14 mouse cellular contexts compared by ENCODE assay signal in the genomic region with DNA sequence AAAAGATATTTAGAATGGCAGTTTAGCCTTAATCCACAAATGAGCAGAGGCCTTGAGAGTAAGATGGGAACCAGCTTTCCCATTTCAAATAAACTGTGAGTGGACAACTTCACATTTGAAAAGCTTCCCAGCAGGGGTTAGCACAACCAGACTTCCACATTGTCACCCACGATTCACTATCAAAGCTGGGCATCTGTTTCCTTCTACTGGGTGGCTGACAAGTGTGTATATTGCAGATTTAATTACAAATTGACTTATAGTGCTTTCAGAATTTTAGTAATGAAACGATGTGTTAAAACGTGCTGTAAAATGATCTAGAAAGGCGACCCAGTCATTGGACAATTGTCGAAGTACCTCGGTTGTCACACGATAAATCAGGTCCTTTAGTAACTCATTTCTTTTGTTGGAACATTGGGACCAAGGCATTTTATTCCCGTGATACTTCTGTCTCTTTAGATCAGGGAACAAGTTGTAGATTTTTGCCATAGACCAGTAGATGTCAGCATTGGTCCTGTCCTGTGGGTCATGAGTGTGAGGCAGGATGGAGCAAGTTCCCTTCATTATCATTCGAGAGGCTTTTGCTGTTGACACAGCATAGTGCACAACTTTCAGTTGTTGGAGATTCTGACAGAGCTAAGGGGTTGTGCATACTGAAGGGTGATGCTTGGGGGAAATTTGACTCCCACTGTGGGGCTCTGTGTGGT. TPM values are rescaled to one million over a fixed set of nuclear protein-coding genes. Genes with fewer than 3 reads are reported as not detected.
DNase-seq lines count a peak whose midpoint lies in the region; ATAC-seq and TF ChIP-seq lines count a peak whose summit lies in the region.
"Had no signal": no experiment of that assay in that cellular context is flagged by ENCODE, and none has a peak within 500 bp of the region (broad histone marks: within the 10 kb centered on the region; RNA-seq: fewer than 3 reads in every experiment).

No protein-coding gene starts in this region.

- H3K9me3 ChIP-seq in forebrain, embryonic 14.5 days (replicated peaks; ENCODE audit: control insufficient read depth, low read length): no peaks in the 10 kb centered on the region
- H3K9me3 ChIP-seq in forebrain, embryonic 10.5 days: no peaks in the 10 kb centered on the region

- no peak overlapping the region for H3K4me3 ChIP-seq in forebrain, embryonic 14.5 days (ENCODE audit: low read depth, low read length)
- no peak overlapping the region for H3K4me3 ChIP-seq in forebrain, embryonic 10.5 days
- H3K4me3 ChIP-seq in left cerebral cortex, adult 2 months: no peak overlapping the region

- H3K36me3 ChIP-seq in forebrain, embryonic 14.5 days (ENCODE audit: control insufficient read depth, insufficient read depth, low read length): no peaks in the 10 kb centered on the region
- H3K36me3 ChIP-seq in forebrain, embryonic 10.5 days (replicated peaks): no peaks in the 10 kb centered on the region

- H3K4me1 ChIP-seq in forebrain, embryonic 14.5 days (ENCODE audit: control insufficient read depth, insufficient read depth, low read length): no peaks in the 10 kb centered on the region
- 0 out of 2 replicates have a peak, but pooled peaks cover 9% of the 10 kb centered on the region for H3K4me1 ChIP-seq in forebrain, embryonic 10.5 days

- WGBS in forebrain, embryonic 14.5 days: 56% methylated on average over 9 of the region's 9 CpGs
- WGBS in forebrain, embryonic 10.5 days: 65% methylated on average over 9 of the region's 9 CpGs

- intact Hi-C loops in left cerebral cortex, adult 2 months (cut with DNase I): loop anchor here (10.0 kb wide), 1 partner anchor 171 kb away; no protein-coding TSS in a partner anchor

- no peak overlapping the region for H3K9ac ChIP-seq in forebrain, embryonic 14.5 days (ENCODE audit: low read length)

- TF ChIP-seq CTCF in left cerebral cortex, adult 2 months (IDR thresholded peaks at IDR 0.05): peak; percentile 27

- no peak overlapping the region for H3K27ac ChIP-seq in forebrain, embryonic 14.5 days (ENCODE audit: low read depth, low read length)
- no peak overlapping the region for H3K27ac ChIP-seq in forebrain, embryonic 10.5 days
- no peak overlapping the region for H3K27ac ChIP-seq in left cerebral cortex, adult 2 months

- no peak overlapping the region for H3K4me2 ChIP-seq in forebrain, embryonic 14.5 days (ENCODE audit: low read length)

- H3K27me3 ChIP-seq in forebrain, embryonic 14.5 days (replicated peaks; ENCODE audit: control insufficient read depth, insufficient read depth, low read length): no peaks in the 10 kb centered on the region
- H3K27me3 ChIP-seq in forebrain, embryonic 10.5 days (ENCODE audit: poor library complexity, severe bottlenecking): no peaks in the 10 kb centered on the region

- DNase-seq in forebrain, embryonic 14.5 days (ENCODE audit: low spot score): peak; percentile 33
- no peak for DNase-seq in forebrain, embryonic 10.5 days (ENCODE audit: extremely low spot score, low spot score)
- no peak for DNase-seq in left cerebral cortex, adult 2 months (ENCODE audit: extremely low spot score in 1 of 2, low spot score in 2 of 2)
- no peak for DNase-seq in left cerebral cortex, adult 11 months (ENCODE audit: low spot score)
- DNase-seq in ES-CJ7 (ENCODE audit: low read depth, low spot score): peak; percentile 43
- DNase-seq in c-Kit-positive CD71-negative TER-119-negative erythroid progenitor cells, embryonic 14.5 days (ENCODE audit: low read depth): peak; percentile 4
- DNase-seq in right cerebral cortex, postnatal 25 days: no peak
- DNase-seq: cerebellum, adult 8-10 months; gastrocnemius, postnatal 25 days; heart, postnatal 14 days; kidney, adult 18-20 months; lung, postnatal 4 days had no signal

- ATAC-seq in forebrain, embryonic 14.5 days: no peak
- ATAC-seq in erythroid progenitor cell, adult 5-6 weeks (replicated peaks; ENCODE audit: low FRiP score, poor library complexity, severe bottlenecking): no peak

RNA-seq across cellular contexts. Expression of a gene that starts 32.7 kb away (rescaled TPM):
- 0.36 and 0.83 TPM in 2 replicates for polyA plus RNA-seq in forebrain, embryonic 14.5 days (2014; fragmentation: Nextera tagmentation; extraction: Ambion mirVana)
- 0.09 TPM in 1 of 2 replicates, not detected in the other for polyA plus RNA-seq in forebrain, embryonic 10.5 days (2016; fragmentation: Nextera tagmentation; extraction: Ambion mirVana)
- total RNA-seq in left cerebral cortex, adult 2 months (2021): not detected
- total RNA-seq in erythroid progenitor cell, adult 5-6 weeks (2015; ENCODE audit: low replicate concordance): not detected in 2 replicates
- total RNA-seq in erythroid progenitor cell, adult 5-6 weeks (2017; ENCODE audit: low replicate concordance): not detected in 2 replicates
- total RNA-seq: adrenal gland, adult 18-20 months; gastrocnemius, postnatal 25 days had no signal

RNA-seq across cellular contexts. Expression of a gene that starts 36.3 kb away (rescaled TPM):
- polyA plus RNA-seq in forebrain, embryonic 14.5 days (2014; fragmentation: Nextera tagmentation; extraction: Ambion mirVana): 20.9 and 25.6 TPM in 2 replicates
- 19.7 and 20.4 TPM in 2 replicates for polyA plus RNA-seq in forebrain, embryonic 10.5 days (2016; fragmentation: Nextera tagmentation; extraction: Ambion mirVana)
- total RNA-seq in left cerebral cortex, adult 2 months (2021): 10 to 100 TPM; 39.8 to 42.9 TPM
- total RNA-seq in erythroid progenitor cell, adult 5-6 weeks (2015; ENCODE audit: low replicate concordance): 4.2 TPM in 1 of 2 replicates, not detected in the other
- 1.3 TPM in 1 of 2 replicates, not detected in the other for total RNA-seq in erythroid progenitor cell, adult 5-6 weeks (2017; ENCODE audit: low replicate concordance)

RNA-seq across cellular contexts. Expression of a gene that starts 51.5 kb away (rescaled TPM):
- not detected in 2 replicates for polyA plus RNA-seq in forebrain, embryonic 14.5 days (2014; fragmentation: Nextera tagmentation; extraction: Ambion mirVana)
- not detected in 2 replicates for polyA plus RNA-seq in forebrain, embryonic 10.5 days (2016; fragmentation: Nextera tagmentation; extraction: Ambion mirVana)
- total RNA-seq in left cerebral cortex, adult 2 months (2021): not detected
- total RNA-seq in erythroid progenitor cell, adult 5-6 weeks (2015; ENCODE audit: low replicate concordance): not detected in 2 replicates
- total RNA-seq in erythroid progenitor cell, adult 5-6 weeks (2017; ENCODE audit: low replicate concordance): not detected in 2 replicates
- total RNA-seq: gastrocnemius, postnatal 25 days had no signal

Comparison
In these comparisons a context has a peak if more than half of its experiments do, and no peak if none do; other contexts are left out.
1. DNase-seq: peak in forebrain, embryonic 14.5 days (single experiment), ES-CJ7 (single experiment) and c-Kit-positive CD71-negative TER-119-negative erythroid progenitor cells, embryonic 14.5 days (single experiment); none in forebrain, embryonic 10.5 days (single experiment), left cerebral cortex, adult 2 months (0 of 2), left cerebral cortex, adult 11 months (single experiment) and right cerebral cortex, postnatal 25 days (single experiment).
2. RNA of a gene that starts 36.3 kb away (total RNA-seq): 39.8 to 42.9 TPM in left cerebral cortex, adult 2 months; 1.3 to 4.2 TPM in erythroid progenitor cell, adult 5-6 weeks; every median in the first group is over 4 times any median in the second.